Mouse (Mus musculus): ENCODE measurements around the gene S100a13. TPM values are rescaled to one million over a fixed set of nuclear protein-coding genes. Genes with fewer than 3 reads are reported as not detected.

The S100a13 gene
- polyA plus RNA-seq, 1 experiment from 2014 or later = 71.4 TPM

GRCm38 (mm10) chr3:90560008-90560628, 45.9 kb downstream of the S100a13 start, which contains the start of gene S100a3:
TSS of gene S100a3 (plus strand) at chr3:90560578.
- 81% methylated on average over 6 of the region's 6 CpGs for WGBS
- H3K4me1 ChIP-seq (replicated peaks) = no peaks in the 10 kb centered on the region
- no peak within 1 kb of the TSS for H3K4me3 ChIP-seq
- H3K27me3 ChIP-seq (replicated peaks) = no peaks in the 10 kb centered on the region
- no peak within 1 kb of the TSS for H3K9ac ChIP-seq
- 0 out of 2 replicates have a peak, but pooled peaks cover 2% of the 10 kb centered on the region for H3K9me3 ChIP-seq (replicated peaks)
- ATAC-seq (ENCODE audit: insufficient number of reproducible peaks, low FRiP score) = no peak
- no peak within 1 kb of the TSS for H3K27ac ChIP-seq (ENCODE audit: poor library complexity, severe bottlenecking)
- no peak within 1 kb of the TSS for H3K4me2 ChIP-seq
- H3K36me3 ChIP-seq = no peaks in the 10 kb centered on the region

Other genes starting within 250 kb of the S100a13 start
- gene Dennd4b, start 249.2 kb upstream of the S100a13 start, polyA plus RNA-seq (2016; fragmentation: Nextera tagmentation; extraction: Ambion mirVana) = 6.1 and 8.2 TPM in 2 replicates
- 8.5 and 10.0 TPM in 2 replicates for gene Gatad2b, start 221.3 kb upstream of the S100a13 start, polyA plus RNA-seq (2016; fragmentation: Nextera tagmentation; extraction: Ambion mirVana)
- gene Slc27a3, start 124.5 kb upstream of the S100a13 start, polyA plus RNA-seq (2016; fragmentation: Nextera tagmentation; extraction: Ambion mirVana) = 9.9 and 10.3 TPM in 2 replicates
- 31.1 and 32.2 TPM in 2 replicates for gene Ints3, start 80.8 kb upstream of the S100a13 start, polyA plus RNA-seq (2016; fragmentation: Nextera tagmentation; extraction: Ambion mirVana)
- 8.2 and 8.9 TPM in 2 replicates for gene Npr1, start 48.6 kb upstream of the S100a13 start, polyA plus RNA-seq (2016; fragmentation: Nextera tagmentation; extraction: Ambion mirVana)
- gene Ilf2, start 38.3 kb upstream of the S100a13 start, polyA plus RNA-seq (2016; fragmentation: Nextera tagmentation; extraction: Ambion mirVana) = 135 and 137 TPM in 2 replicates
- 72.9 and 75.3 TPM in 2 replicates for gene Snapin, start 23.4 kb upstream of the S100a13 start, polyA plus RNA-seq (2016; fragmentation: Nextera tagmentation; extraction: Ambion mirVana)
- gene Chtop, start 4.9 kb upstream of the S100a13 start, polyA plus RNA-seq (2016; fragmentation: Nextera tagmentation; extraction: Ambion mirVana) = 113 and 114 TPM in 2 replicates
- gene S100a1, start within 50 bp of the S100a13 start, polyA plus RNA-seq (2016; fragmentation: Nextera tagmentation; extraction: Ambion mirVana) = 145 and 148 TPM in 2 replicates
- not detected in 2 replicates for gene S100a14, start 12.4 kb downstream of the S100a13 start, polyA plus RNA-seq (2016; fragmentation: Nextera tagmentation; extraction: Ambion mirVana)
- 30.6 and 31.9 TPM in 2 replicates for gene S100a16, start 22.8 kb downstream of the S100a13 start, polyA plus RNA-seq (2016; fragmentation: Nextera tagmentation; extraction: Ambion mirVana)
- gene S100a3, start 46.1 kb downstream of the S100a13 start, polyA plus RNA-seq (2016; fragmentation: Nextera tagmentation; extraction: Ambion mirVana) = 0.30 and 0.55 TPM in 2 replicates
- not detected in 2 replicates for gene S100a2, start 75.8 kb downstream of the S100a13 start, polyA plus RNA-seq (2016; fragmentation: Nextera tagmentation; extraction: Ambion mirVana)
- gene Gm42674, start 87.5 kb downstream of the S100a13 start, polyA plus RNA-seq (2016; fragmentation: Nextera tagmentation; extraction: Ambion mirVana) = not detected in 2 replicates
- 1.9 and 2.1 TPM in 2 replicates for gene S100a4, start 89.3 kb downstream of the S100a13 start, polyA plus RNA-seq (2016; fragmentation: Nextera tagmentation; extraction: Ambion mirVana)
- not detected in 2 replicates for gene S100a5, start 94.1 kb downstream of the S100a13 start, polyA plus RNA-seq (2016; fragmentation: Nextera tagmentation; extraction: Ambion mirVana)
- 36.1 and 38.4 TPM in 2 replicates for gene S100a6, start 98.4 kb downstream of the S100a13 start, polyA plus RNA-seq (2016; fragmentation: Nextera tagmentation; extraction: Ambion mirVana)
- 0.18 TPM in 1 of 2 replicates, not detected in the other for gene S100a7a, start 139.6 kb downstream of the S100a13 start, polyA plus RNA-seq (2016; fragmentation: Nextera tagmentation; extraction: Ambion mirVana)
- 2.1 and 4.5 TPM in 2 replicates for gene S100a8, start 154.5 kb downstream of the S100a13 start, polyA plus RNA-seq (2016; fragmentation: Nextera tagmentation; extraction: Ambion mirVana)
- gene S100a9, start 181.3 kb downstream of the S100a13 start, polyA plus RNA-seq (2016; fragmentation: Nextera tagmentation; extraction: Ambion mirVana) = 1.5 and 3.3 TPM in 2 replicates
- gene Pglyrp4, start 212.5 kb downstream of the S100a13 start, polyA plus RNA-seq (2016; fragmentation: Nextera tagmentation; extraction: Ambion mirVana) = not detected in 2 replicates